Mouse (Mus musculus): ENCODE results near the gene 4921536K21Rik. TPM values are rescaled to one million over a fixed set of nuclear protein-coding genes. Genes with fewer than 3 reads are reported as not detected.

The 4921536K21Rik gene
- polyA plus RNA-seq, 1 experiment from 2014 or later, result 0.26 TPM

DNA sequence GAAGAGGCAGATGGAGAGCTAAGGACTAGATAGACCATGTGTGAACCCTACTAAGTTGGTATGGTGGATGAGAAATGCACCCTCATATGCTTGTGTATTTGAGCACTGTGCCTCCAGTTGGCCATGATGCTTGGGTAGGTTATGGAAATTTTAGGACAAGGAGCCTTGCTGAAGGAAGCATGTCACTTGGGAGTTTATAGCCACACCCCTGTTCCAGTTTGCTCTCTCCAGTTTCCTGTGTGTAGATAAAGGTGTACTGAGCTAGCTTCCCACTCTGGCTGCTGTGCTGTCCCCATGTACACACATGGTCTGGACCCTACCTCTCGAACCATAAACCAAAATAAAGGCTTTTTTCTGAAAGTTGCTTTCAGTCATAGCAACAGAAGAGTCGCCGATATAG, 40.7 kb downstream of the 4921536K21Rik start:
- H3K27ac ChIP-seq, result no peak overlapping the region
- H3K36me3 ChIP-seq (ENCODE audit: inconsistent target), result no peaks in the 10 kb centered on the region
- 88% methylated on average over 3 of the region's 3 CpGs for WGBS (ENCODE audit: missing documents)
- H3K79me2 ChIP-seq (ENCODE audit: inconsistent target), result no peaks in the 10 kb centered on the region
- H3K4me3 ChIP-seq (ENCODE audit: inconsistent target), result no peak overlapping the region

GRCm38 (mm10) chr11:3853481-3854034, 41.3 kb downstream of the 4921536K21Rik start:
- Histone ChIP-seq H3K79me2 (ENCODE audit: inconsistent target) (no peaks in the 10 kb centered on the region), H3K4me3 (ENCODE audit: inconsistent target) (no peak overlapping the region), H3K27ac (no peak overlapping the region), H3K36me3 (ENCODE audit: inconsistent target) (no peaks in the 10 kb centered on the region)
- WGBS (ENCODE audit: missing documents), result 32% methylated on average over 5 of the region's 5 CpGs

GRCm38 (mm10) chr11:3853031-3853430, 41.9 kb downstream of the 4921536K21Rik start:
- H3K79me2 ChIP-seq (ENCODE audit: inconsistent target), result no peaks in the 10 kb centered on the region
- H3K36me3 ChIP-seq (ENCODE audit: inconsistent target), result no peaks in the 10 kb centered on the region
- 94% methylated on average over 8 of the region's 10 CpGs for WGBS (ENCODE audit: missing documents)
- no peak overlapping the region for H3K4me3 ChIP-seq (ENCODE audit: inconsistent target)
- no peak overlapping the region for H3K27ac ChIP-seq

- Histone ChIP-seq H3K79me2 (ENCODE audit: inconsistent target) (no peaks in the 10 kb centered on the region), H3K27ac (no peak overlapping the region), H3K36me3 (ENCODE audit: inconsistent target) (no peaks in the 10 kb centered on the region), H3K4me3 (ENCODE audit: inconsistent target) (no peak overlapping the region)
- 95% methylated on average over 4 of the region's 4 CpGs for WGBS (ENCODE audit: missing documents)
Measured at GRCm38 (mm10) chr11:3851872-3852271, 43.0 kb downstream of the 4921536K21Rik start.

DNA sequence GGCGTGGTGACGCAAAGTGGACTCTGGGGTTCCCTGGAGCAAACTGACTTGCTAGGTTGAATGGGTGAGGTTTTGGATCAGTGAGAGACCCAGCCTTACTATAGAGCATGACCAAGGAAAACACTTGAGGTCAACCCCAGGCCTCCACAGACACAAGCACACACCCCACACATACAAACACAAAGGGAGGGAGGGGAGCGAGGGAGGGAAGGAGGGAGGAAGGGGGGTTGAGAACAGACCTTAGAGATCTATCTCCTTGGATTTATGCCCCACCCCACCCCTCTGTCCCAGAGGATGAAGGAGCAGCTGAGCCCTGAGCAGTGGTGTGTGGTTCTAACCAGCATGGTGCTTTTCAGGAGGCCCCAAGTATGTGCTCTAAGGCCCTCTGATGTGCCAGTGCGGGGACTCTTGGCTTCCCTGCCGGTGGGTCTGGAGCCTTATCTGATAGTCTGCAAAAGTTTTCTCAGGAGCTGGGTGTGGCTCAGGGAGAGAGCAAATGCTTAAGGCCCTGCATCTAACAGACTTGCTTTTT, 44.1 kb downstream of the 4921536K21Rik start:
- Histone ChIP-seq H3K36me3 (ENCODE audit: inconsistent target) (no peaks in the 10 kb centered on the region), H3K79me2 (ENCODE audit: inconsistent target) (no peaks in the 10 kb centered on the region), H3K4me3 (ENCODE audit: inconsistent target) (no peak overlapping the region), H3K27ac (no peak overlapping the region)
- 83% methylated on average over 5 of the region's 5 CpGs for WGBS (ENCODE audit: missing documents)

GRCm38 (mm10) chr11:3850315-3850614, 44.6 kb downstream of the 4921536K21Rik start:
- Histone ChIP-seq H3K4me3 (ENCODE audit: inconsistent target) (no peak overlapping the region), H3K36me3 (ENCODE audit: inconsistent target) (no peaks in the 10 kb centered on the region), H3K79me2 (ENCODE audit: inconsistent target) (no peaks in the 10 kb centered on the region), H3K27ac (no peak overlapping the region)
- WGBS (ENCODE audit: missing documents), result 94% methylated on average over 2 of the region's 2 CpGs

DNA sequence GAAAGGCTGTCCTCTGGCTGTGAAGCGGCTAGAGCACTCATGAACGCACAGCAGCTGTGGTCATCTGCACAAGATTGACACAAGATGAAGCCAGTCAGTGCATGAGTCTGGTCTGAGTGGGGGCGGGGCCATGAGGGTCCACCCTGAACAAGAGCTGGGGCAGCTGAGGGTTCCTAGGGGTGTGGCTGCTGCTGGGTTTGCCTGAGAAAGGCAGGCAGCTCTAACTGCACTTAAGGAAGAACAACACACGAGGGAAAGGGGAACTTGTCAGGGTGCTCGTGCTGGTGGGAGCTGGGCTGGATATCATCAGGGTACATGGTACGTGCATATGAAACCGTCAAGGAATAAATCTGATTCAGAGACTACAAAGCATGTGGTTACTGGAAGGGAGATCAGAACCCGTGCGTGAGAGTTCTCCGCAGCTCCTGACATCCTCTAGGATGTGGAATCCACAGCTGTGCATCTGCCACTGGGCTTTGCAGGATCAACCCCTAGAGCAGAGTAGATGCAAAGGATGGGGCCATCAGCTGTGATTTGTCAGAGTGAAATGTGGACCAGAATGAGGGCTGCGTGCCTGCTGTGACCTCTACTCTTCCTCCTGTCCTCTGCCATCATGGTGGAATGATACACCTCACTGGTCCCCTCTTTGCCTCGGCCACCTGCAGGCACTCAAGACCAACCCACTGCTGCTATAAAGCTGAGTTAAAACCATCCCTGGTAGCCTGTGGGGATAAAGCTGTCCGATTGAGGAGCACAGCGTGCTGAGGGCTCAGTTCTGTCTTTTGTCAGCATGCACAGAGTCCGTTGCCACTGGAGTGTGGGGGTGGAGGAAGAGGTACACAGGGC, 45.2 kb downstream of the 4921536K21Rik start:
- Histone ChIP-seq H3K79me2 (ENCODE audit: inconsistent target) (no peaks in the 10 kb centered on the region), H3K36me3 (ENCODE audit: inconsistent target) (no peaks in the 10 kb centered on the region), H3K4me3 (ENCODE audit: inconsistent target) (no peak overlapping the region), H3K27ac (no peak overlapping the region)
- WGBS (ENCODE audit: missing documents), result 73% methylated on average over 15 of the region's 15 CpGs

DNA sequence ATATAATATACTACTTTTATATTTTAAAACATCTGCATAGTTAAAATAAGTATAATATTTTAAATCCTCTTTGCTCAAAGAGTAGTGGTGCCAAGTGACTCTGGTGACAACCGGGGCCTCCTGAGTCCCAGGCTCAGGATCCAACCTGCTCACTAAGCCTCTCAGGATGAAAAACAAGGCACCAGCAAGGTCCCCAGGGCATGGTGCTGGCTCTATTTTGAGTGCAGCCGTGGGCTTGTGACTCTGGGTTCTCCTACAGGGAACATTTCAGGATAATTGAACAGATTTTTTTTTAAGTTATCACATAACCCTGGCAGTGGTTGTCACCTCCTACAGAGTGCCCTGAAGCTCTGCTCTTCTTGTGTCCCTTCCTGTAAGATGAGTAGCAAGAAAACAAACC, 48.5 kb downstream of the 4921536K21Rik start:
- no peaks in the 10 kb centered on the region for H3K36me3 ChIP-seq (ENCODE audit: inconsistent target)
- H3K27ac ChIP-seq, result no peak overlapping the region
- no peak overlapping the region for H3K4me3 ChIP-seq (ENCODE audit: inconsistent target)
- no peaks in the 10 kb centered on the region for H3K79me2 ChIP-seq (ENCODE audit: inconsistent target)
- 82% methylated on average over 2 of the region's 2 CpGs for WGBS (ENCODE audit: missing documents)

DNA sequence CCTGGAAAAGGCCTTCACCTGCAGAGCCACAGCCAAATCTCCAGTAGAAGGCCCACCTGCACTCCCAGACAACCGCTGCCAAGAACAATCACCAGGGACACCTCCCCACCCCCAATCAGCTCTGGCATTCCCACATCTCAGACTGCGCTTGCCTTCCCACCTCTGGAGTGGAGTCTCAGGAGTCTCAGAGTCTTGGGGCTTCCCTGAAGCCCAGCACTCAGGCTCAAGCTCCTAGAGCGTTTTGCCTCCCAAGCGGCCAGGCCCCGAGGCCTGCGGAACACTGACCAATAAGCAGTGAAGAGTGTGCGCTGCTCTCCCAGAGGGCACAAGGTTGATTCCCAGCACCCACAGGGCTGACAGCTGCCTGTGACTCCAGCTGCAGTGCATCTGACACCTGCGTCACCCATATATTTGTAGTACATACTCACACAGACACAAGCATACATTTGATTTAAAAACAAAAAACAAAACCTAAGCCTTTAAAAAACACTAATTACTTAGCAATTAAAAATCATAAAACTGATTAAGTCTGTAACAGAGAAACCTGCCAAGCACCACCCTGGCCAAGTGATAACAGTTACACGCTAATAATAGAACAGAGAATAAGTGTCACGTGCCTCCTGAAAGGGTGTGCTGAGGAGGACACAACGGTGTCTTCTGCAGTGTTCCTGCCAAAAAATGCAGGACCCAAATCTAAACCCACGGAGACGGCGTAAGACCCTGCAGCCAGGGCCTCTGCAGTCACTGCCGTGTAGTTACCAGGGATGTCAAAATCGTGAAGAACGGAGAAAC, 50.8 kb downstream of the 4921536K21Rik start:
- WGBS (ENCODE audit: missing documents), result 94% methylated on average over 17 of the region's 17 CpGs
- no peak overlapping the region for H3K27ac ChIP-seq
- H3K4me3 ChIP-seq (ENCODE audit: inconsistent target), result no peak overlapping the region
- no peaks in the 10 kb centered on the region for H3K36me3 ChIP-seq (ENCODE audit: inconsistent target)
- no peaks in the 10 kb centered on the region for H3K79me2 ChIP-seq (ENCODE audit: inconsistent target)

Other genes starting within 250 kb of the 4921536K21Rik start
- 15.7 to 23.7 TPM (median 23.7 TPM) in 3 replicates for gene Morc2a, start 245.9 kb downstream of the 4921536K21Rik start, polyA plus RNA-seq (2018)
- gene Osbp2, start 31.2 kb downstream of the 4921536K21Rik start, polyA plus RNA-seq (2018), result 11.1 to 28.2 TPM (median 13.4 TPM) in 3 replicates
- 1.5 to 2.8 TPM (median 1.5 TPM) in 3 replicates for gene Dusp18, start 142 bp upstream of the 4921536K21Rik start, polyA plus RNA-seq (2018)
- 7.6 to 21.0 TPM (median 11.5 TPM) in 3 replicates for gene Slc35e4, start 19.6 kb upstream of the 4921536K21Rik start, polyA plus RNA-seq (2018)
- 146 to 274 TPM (median 178 TPM) in 3 replicates for gene Tcn2, start 37.1 kb upstream of the 4921536K21Rik start, polyA plus RNA-seq (2018)
- gene Pes1, start 68.9 kb upstream of the 4921536K21Rik start, polyA plus RNA-seq (2018), result 48.4 to 113 TPM (median 80.4 TPM) in 3 replicates
- gene 4930556J24Rik, start 81.7 kb upstream of the 4921536K21Rik start, polyA plus RNA-seq (2018), result not detected in 3 replicates
- gene Gal3st1, start 88.5 kb upstream of the 4921536K21Rik start, polyA plus RNA-seq (2018), result not detected in 3 replicates
- not detected in 3 replicates for gene Sec14l4, start 136.4 kb upstream of the 4921536K21Rik start, polyA plus RNA-seq (2018)
- not detected in 3 replicates for gene Sec14l3, start 169.7 kb upstream of the 4921536K21Rik start, polyA plus RNA-seq (2018)
- gene Mtfp1, start 200.3 kb upstream of the 4921536K21Rik start, polyA plus RNA-seq (2018), result 1.4 to 1.6 TPM (median 1.5 TPM) in 3 replicates
- gene Sec14l2, start 228.3 kb upstream of the 4921536K21Rik start, polyA plus RNA-seq (2018), result 0.12 to 0.22 TPM (median 0.15 TPM) in 3 replicates
- gene Rnf215, start 240.1 kb upstream of the 4921536K21Rik start, polyA plus RNA-seq (2018), result 7.0 to 14.0 TPM (median 11.5 TPM) in 3 replicates

Data from macrophage (primary cell).